Mouse (Mus musculus) layer of hippocampus, adult 2 months (tissue): ENCODE data around the gene H13. TPM values are rescaled to one million over a fixed set of nuclear protein-coding genes. Genes with fewer than 3 reads are reported as not detected.
A peak's percentile ranks its signal among the peaks of the same experiment; 100 is the strongest.
"Not testable (repeated sequence)": the region's sequence is repeated elsewhere in the genome, so short reads cannot be mapped to it uniquely, and the experiment has no call there.

Source experiments
- DNase-seq, 2 experiments: peaks; one replicate each; pipeline ENCODE4 v3.0.0; 2022; ENCODE audit warnings: low spot score in 2 of 2
- H3K27ac ChIP-seq: fragments of 200-600 bp; 2 replicates; pipeline ENCODE4 v1.8.1; 2022
- H3K4me3 ChIP-seq: fragments of 200-600 bp; 2 replicates; pipeline ENCODE4 v1.8.1; 2022; ENCODE audit warnings: mild to moderate bottlenecking
- CTCF ChIP-seq: fragments of 200-600 bp; conservative IDR thresholded peaks from 2 replicates; pipeline ENCODE4 v1.8.1; 2022; ENCODE audit warnings: antibody characterized with exemption, mild to moderate bottlenecking, moderate library complexity
- total RNA-seq, 2 experiments: library from RNA; stranded (reverse); gene quantifications; 2 replicates each; pipeline ENCODE4 v1.2.3; 2021

The H13 gene
- total RNA-seq, 2 experiments from 2014 or later: 71.5 to 73.3 TPM

DNA sequence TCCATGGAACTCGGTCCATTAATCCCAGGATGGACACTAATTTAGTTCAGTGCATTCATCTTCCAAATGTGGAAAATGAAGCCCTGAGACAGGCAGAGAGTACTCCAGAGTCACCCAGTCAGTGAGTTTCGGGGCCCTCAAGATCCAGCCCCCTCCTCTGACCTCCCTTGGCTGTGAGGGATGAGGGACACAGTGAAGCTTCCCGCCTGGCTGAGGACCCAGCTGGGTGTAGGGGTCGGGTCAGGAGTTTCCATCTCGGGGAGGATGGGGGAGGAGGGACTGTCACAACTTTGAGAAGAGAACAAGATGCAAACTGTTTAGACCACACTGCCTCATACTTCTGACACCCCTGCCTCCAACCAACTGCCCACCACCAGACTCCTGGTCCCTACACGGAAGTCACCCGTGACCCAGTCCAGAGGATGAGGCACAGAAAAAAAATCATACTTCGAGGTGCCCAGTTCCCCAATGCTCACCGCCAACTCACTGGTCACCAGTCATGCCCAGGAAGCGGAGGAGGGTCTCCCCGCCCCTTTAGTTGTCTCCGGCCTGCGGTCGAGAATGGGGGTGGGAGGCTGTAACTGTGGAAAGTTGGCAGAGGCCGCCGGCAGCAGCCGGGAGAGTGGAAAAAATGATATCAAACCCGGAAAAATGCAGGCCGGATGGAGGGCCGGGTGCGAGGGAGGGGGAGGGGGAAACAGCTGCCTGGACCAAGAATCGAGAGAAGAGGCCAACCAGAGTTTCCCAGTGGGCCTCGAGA lies 32.8 kb upstream of the H13 start:
- Histone ChIP-seq H3K4me3 (no peak overlapping the region), H3K27ac (no peak overlapping the region)
- no peak for DNase-seq
- TF ChIP-seq CTCF: no peak

DNA sequence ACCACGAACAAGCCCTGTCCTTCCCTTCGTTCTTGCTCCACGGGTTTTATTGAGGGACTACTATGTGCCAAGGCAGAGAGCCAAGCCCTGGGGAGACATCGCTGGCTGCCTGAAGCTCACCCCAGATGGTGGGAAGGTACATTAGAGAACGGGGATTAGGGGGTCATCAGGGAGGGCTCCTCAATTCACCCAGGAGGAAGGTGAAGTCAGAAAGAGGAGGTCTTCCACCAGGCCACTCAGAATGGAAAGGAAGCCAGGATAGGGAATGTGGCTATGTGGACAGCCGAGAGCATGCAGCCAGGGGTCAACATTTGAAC lies 32.3 kb upstream of the H13 start:
- no peak for DNase-seq
- no peak overlapping the region for H3K4me3 ChIP-seq
- no peak for TF ChIP-seq CTCF
- H3K27ac ChIP-seq: no peak overlapping the region

DNA sequence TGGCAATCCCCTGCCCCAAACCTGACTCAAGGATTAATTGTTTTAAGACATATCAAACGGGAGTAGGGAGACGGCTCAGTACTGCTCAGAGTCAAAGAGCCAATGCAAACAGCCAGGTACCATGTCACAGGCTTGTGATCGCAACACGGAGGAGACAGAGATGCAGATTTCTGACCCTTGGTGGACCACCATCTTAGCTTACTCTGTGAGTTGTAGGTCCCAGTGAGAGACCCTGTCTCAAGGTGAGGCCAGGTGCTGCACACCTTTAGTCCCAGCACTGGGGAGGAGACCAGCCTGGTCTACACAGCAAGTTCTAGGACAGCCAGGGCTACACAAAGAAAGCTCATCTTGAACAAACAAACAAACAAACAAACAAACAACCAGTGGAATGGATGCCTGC lies 31.9 kb upstream of the H13 start:
- H3K4me3 ChIP-seq: no peak overlapping the region
- no peak for TF ChIP-seq CTCF
- H3K27ac ChIP-seq: no peak overlapping the region
- DNase-seq: no peak

DNA sequence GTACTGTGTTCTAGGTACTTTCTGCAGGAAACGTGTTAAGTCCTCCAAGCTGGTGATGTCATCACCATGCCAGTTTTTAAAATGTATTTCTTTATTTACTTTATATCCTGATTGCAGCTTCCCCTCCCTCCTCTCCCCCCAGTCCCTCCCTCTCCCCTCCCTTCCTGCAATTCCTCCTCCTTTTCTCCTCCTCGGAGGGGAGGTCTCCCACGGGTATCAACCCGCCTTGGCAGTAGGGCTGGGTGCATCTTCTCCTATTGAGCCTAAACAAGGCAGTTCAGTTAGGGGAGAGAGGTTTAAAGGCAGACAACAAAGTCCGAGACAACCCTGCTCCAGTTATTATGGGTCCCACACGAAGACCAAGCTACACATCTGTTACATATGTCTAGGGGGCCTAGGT lies 30.4 kb upstream of the H13 start:
- H3K27ac ChIP-seq: no peak overlapping the region
- no peak for TF ChIP-seq CTCF
- H3K4me3 ChIP-seq: no peak overlapping the region
- DNase-seq: no peak

DNA sequence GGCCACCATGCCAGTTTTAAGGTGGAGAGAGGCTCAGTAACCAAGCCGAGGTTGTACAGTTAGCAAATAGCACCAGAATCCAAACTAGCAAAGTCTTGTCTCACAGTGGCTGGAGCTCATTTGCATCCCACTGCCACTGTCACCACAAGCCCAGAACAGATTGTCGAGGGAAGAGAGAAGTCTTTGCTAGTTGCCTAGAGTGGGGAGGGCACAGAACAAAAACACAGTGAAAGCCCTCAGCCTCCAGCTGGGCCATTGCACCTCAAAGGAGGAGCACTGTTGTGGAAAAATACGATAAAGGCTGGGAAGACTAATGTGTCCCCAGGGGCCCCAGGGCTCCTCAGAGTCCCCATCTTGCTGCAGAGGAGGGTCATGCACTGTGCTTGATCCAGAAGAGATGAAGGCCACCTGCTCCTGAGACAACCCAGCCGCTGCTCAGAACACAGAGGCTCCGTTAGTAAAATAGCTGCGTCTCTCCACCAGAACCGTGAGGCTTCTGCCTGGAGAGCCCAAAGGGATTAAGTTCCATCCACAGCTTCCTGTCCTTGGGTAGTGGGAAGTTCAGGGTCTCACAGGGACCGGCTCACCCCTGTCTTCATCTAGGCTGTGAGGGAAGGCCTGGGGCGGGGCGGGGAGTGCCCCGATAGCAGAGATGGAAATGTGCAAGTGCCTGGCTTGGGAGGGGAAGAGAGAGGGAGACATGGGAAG lies 29.7 kb upstream of the H13 start:
- Histone ChIP-seq H3K4me3 (no peak overlapping the region), H3K27ac (no peak overlapping the region)
- no peak for DNase-seq
- TF ChIP-seq CTCF: no peak

GRCm38 (mm10) chr2:152652901-152653620 lies 16.2 kb upstream of the H13 start:
- DNase-seq: no peak
- no peak for TF ChIP-seq CTCF
- Histone ChIP-seq H3K27ac (peak overlapping the region; percentile 49; the same call in 1 of the 2 replicates), H3K4me3 (no peak overlapping the region)

DNA sequence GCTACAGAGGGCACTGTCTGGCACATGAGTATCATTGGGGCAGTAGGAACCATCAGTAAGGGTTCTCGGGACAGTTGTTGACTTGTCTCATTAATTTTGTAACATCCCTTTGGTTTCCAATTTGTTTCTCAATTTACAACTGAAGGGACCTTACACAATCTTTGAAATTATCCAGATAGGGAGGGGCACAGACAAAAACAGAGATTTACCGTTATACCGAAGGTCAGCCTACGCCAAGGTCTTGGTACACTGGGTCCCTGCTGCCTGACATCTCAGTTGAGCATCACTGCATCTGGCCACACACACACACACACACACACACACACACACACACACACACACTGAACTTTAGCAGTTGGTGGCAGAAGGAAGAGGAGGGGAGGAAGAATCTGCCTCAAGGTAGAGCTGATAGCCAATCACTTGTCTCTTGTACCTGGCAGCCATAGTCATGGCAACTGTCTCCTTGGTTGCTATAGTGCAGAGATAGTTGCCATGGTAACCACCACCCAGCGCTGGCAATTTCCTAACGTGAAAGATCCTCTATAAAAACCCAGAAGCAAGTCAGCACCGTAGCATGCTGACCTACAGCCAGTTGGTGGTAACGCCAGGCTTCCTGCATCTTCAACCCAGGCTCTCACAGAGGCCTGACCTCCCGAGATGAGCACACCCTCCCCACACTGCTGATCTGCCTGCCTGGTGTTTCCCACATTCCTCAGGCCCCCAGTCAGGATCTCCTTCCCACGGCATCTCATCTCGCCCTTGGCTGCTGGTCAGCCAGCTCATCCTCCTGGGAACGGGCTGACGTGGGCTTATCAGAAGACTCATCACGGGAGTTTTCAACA lies 15.2 kb upstream of the H13 start:
- H3K27ac ChIP-seq: peak overlapping the region; percentile 95
- TF ChIP-seq CTCF: no peak
- peak; percentile 68 to 88 for DNase-seq
- peak overlapping the region; percentile 17; the same call in 1 of the 2 replicates for H3K4me3 ChIP-seq

- no peak overlapping the region for H3K4me3 ChIP-seq
- no peak for DNase-seq
- no peak overlapping the region for H3K27ac ChIP-seq
- peak; percentile 74 for TF ChIP-seq CTCF
These were observed 11.9 kb upstream of the H13 start for GRCm38 (mm10) chr2:152657398-152657797.

- Histone ChIP-seq H3K4me3 (no peak overlapping the region), H3K27ac (no peak overlapping the region)
- no peak for DNase-seq
- TF ChIP-seq CTCF: no peak
These were observed 8.1 kb upstream of the H13 start for GRCm38 (mm10) chr2:152661163-152661562.

DNA sequence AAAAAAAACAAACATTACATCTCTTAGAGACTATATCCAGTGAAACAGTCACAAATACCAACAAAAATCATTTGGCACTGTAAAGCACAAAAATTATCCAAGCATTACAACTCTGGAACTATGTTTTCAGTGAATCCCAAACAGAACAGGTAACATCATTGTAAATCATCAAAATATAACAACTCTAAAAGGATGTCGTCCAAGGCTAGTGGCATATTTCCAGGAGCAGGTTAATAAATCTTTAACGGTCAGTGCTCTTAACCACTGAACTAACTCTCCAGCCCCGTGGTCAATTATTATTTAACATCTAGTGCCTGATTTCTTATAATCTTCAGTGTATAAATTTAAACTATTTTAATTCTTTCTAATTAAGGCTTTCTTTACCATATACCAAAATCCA lies 3.1 kb upstream of the H13 start:
- not testable (repeated sequence) for H3K4me3 ChIP-seq, H3K27ac ChIP-seq, DNase-seq

DNA sequence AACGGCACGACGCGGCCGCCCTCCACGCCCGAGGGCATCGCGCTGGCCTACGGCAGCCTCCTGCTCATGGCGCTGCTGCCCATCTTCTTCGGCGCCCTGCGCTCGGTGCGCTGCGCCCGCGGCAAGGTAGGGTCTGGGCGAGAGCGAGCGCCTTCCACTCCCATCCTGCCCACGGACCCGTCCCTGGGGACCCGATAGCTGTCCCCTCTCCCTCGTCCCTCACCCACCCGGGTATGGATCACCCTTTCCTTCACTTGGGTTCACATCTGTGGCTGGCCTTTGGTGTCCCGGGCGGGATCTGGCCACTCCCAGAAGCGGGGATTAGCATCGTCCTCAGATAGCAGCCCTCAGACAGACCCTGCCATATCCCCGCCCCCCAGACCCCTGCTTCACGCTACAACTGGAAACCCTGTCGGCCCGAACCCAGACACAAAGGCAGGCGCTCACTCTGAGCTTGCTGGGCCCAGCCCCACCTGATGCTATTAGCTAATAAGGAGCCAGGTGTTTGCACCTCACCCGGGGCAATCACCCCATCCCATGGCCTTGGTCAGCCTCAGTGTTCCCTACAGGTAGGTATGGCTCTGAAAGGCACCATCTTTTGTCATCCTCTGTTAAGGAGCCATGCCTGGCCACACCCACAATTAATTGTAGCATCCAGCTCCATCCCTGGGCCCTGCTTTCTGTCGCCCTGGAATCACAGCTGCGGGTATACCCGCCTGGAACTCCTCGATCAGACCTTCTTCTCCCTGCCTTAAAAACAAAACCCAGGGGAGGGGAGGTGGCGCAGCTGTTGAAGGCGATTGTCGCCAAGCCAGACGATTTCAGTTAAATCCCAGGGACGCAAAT lies 601 bp downstream of the H13 start:
- DNase-seq: no peak
- H3K27ac ChIP-seq: peak overlapping the region; percentile 96
- H3K4me3 ChIP-seq: peak overlapping the region; percentile 95
- no peak for TF ChIP-seq CTCF

DNA sequence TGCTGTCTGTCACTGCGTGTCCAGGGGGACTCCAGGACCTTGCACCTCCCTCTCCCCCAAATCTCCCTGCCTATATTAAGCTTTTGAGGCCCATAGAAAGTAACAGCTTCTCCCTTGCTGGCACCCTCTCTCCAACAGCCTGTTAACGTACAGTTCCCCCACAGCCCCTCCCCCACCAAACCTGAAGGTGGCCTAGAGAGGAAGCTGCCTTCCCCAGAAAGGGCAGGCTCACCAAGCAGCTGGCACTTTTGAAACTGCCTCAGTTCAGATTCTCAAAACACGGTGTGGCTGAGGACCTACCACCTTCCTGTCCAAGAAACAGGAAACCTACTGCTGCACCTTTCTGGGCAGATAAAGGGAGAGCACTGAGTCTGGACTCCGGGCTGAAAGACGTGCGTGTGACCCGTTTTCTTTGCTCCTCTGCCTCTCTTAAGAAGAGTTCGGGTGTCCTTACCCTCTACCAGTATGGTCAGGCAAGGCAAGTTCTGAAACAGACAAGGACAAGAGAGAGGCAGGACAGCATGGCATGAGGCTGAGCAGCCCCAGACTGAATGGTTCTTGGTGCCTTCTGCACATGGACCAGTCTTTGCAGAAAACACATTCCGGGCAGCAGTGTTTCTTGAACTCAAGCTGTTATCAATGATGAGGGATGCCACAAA lies 1.9 kb downstream of the H13 start:
- no peak for TF ChIP-seq CTCF
- peak overlapping the region; percentile 95 for H3K4me3 ChIP-seq
- no peak for DNase-seq
- H3K27ac ChIP-seq: peak overlapping the region; percentile 96
